Comparison of ENCODE assay signal across 19 mouse cellular contexts in genomic region chr5:102498747-102499146, GRCm38 (mm10). TPM values are rescaled to one million over a fixed set of nuclear protein-coding genes. Genes with fewer than 3 reads are reported as not detected.
A peak's percentile ranks its signal among the peaks of the same experiment; 100 is the strongest.
DNase-seq lines count a peak whose midpoint lies in the region; ATAC-seq and TF ChIP-seq lines count a peak whose summit lies in the region.
"Had no signal": no experiment of that assay in that cellular context is flagged by ENCODE, and none has a peak within 500 bp of the region (broad histone marks: within the 10 kb centered on the region; RNA-seq: fewer than 3 reads in every experiment).

No protein-coding gene starts in this region.

- no peak for TF ChIP-seq POLR2A in lung, adult 2 months (IDR thresholded peaks at IDR 0.05; ENCODE audit: borderline replicate concordance, extremely low read depth, low read depth, low read length)

- no peak for TF ChIP-seq EP300 in lung, postnatal 0 days (IDR thresholded peaks at IDR 0.05)

- no peak overlapping the region for H3K4me2 ChIP-seq in heart, embryonic 11.5 days
- H3K4me2 ChIP-seq in lung, postnatal 0 days (replicated peaks; ENCODE audit: low read depth, low read length) = no peak overlapping the region
- H3K4me2 ChIP-seq: embryonic facial prominence, embryonic 15.5 days; forebrain, embryonic 12.5 days; limb, embryonic 12.5 days; neural tube, embryonic 13.5 days had no signal

- DNase-seq in heart, adult 18-20 months = peak; percentile 7 to 52
- DNase-seq in lung, postnatal 0 days (ENCODE audit: low spot score) = peak; percentile 37
- DNase-seq in lung, adult 2 months = no peak
- peak; percentile 61 for DNase-seq in lung, postnatal 36 days
- DNase-seq in skeletal muscle tissue, adult 2 months (ENCODE audit: low read depth, low spot score) = peak; percentile 35
- DNase-seq in adrenal gland, adult (ENCODE audit: inconsistent age in 2 of 2, low spot score in 1 of 2) = no peak
- DNase-seq: adrenal gland, postnatal 36 days; cerebellum, adult 11-12 months; right cerebral cortex, postnatal 4 days; thymus, postnatal 4 days had no signal

- no peaks in the 10 kb centered on the region for H3K36me3 ChIP-seq in heart, embryonic 11.5 days (ENCODE audit: control insufficient read depth, insufficient read depth, low read length)
- no peaks in the 10 kb centered on the region for H3K36me3 ChIP-seq in lung, postnatal 0 days (ENCODE audit: insufficient read depth, low read length)
- H3K36me3 ChIP-seq: embryonic facial prominence, embryonic 15.5 days; forebrain, embryonic 12.5 days; heart, embryonic 10.5 days; limb, embryonic 12.5 days; neural tube, embryonic 13.5 days had no signal

- TF ChIP-seq CTCF in lung, postnatal 0 days (IDR thresholded peaks at IDR 0.05) = no peak
- no peak for TF ChIP-seq CTCF in lung, adult 2 months (IDR thresholded peaks at IDR 0.05; ENCODE audit: insufficient read depth, low read length)

- H3K9ac ChIP-seq in heart, embryonic 11.5 days (ENCODE audit: low read depth, low read length) = no peak overlapping the region
- no peak overlapping the region for H3K9ac ChIP-seq in lung, postnatal 0 days (replicated peaks; ENCODE audit: low read depth)
- H3K9ac ChIP-seq: embryonic facial prominence, embryonic 15.5 days; forebrain, embryonic 12.5 days; limb, embryonic 12.5 days; neural tube, embryonic 13.5 days had no signal

- H3K4me1 ChIP-seq in heart, embryonic 11.5 days (ENCODE audit: control insufficient read depth, insufficient read depth, low read length) = no peaks in the 10 kb centered on the region
- H3K4me1 ChIP-seq in lung, postnatal 0 days (ENCODE audit: insufficient read depth, low read depth, low read length) = no peaks in the 10 kb centered on the region
- H3K4me1 ChIP-seq in lung, adult 2 months (ENCODE audit: control insufficient read depth, insufficient read depth, low read length) = peaks cover under 1% of the 10 kb centered on the region; the same call in 1 of the 2 replicates
- H3K4me1 ChIP-seq: embryonic facial prominence, embryonic 15.5 days; forebrain, embryonic 12.5 days; heart, embryonic 10.5 days; neural tube, embryonic 13.5 days had no signal

- WGBS in heart, embryonic 11.5 days (ENCODE audit: insufficient replicate concordance) = 82% methylated on average over 5 of the region's 5 CpGs
- 73% methylated on average over 5 of the region's 5 CpGs for WGBS in lung, postnatal 0 days
- 65% methylated on average over 5 of the region's 5 CpGs for WGBS in lung, adult 2 months

- H3K4me3 ChIP-seq in heart, embryonic 11.5 days (ENCODE audit: low read depth, low read length) = no peak overlapping the region
- H3K4me3 ChIP-seq in lung, postnatal 0 days (ENCODE audit: low read depth, low read length) = no peak overlapping the region
- H3K4me3 ChIP-seq in lung, adult 2 months (replicated peaks; ENCODE audit: extremely low read depth, low read depth, low read length) = no peak overlapping the region
- H3K4me3 ChIP-seq: embryonic facial prominence, embryonic 15.5 days; forebrain, embryonic 12.5 days; heart, embryonic 10.5 days; limb, embryonic 12.5 days; neural tube, embryonic 13.5 days had no signal

- no peaks in the 10 kb centered on the region for H3K27me3 ChIP-seq in heart, embryonic 11.5 days (ENCODE audit: control insufficient read depth, insufficient read depth, low read length)
- H3K27me3 ChIP-seq in lung, postnatal 0 days (replicated peaks; ENCODE audit: insufficient read depth, low read length) = no peaks in the 10 kb centered on the region
- H3K27me3 ChIP-seq: embryonic facial prominence, embryonic 15.5 days; forebrain, embryonic 12.5 days; limb, embryonic 12.5 days; neural tube, embryonic 13.5 days had no signal

- no peak for ATAC-seq in heart, embryonic 11.5 days (replicated peaks; ENCODE audit: insufficient number of reproducible peaks, low FRiP score, low TSS enrichment)
- no peak for ATAC-seq in lung, postnatal 0 days
- ATAC-seq in frontal cortex, adult (ENCODE audit: low TSS enrichment) = no peak
- ATAC-seq: activated CD4-positive, CD25-positive, alpha-beta regulatory T cell, adult 4 months had no signal

- H3K27ac ChIP-seq in heart, embryonic 11.5 days (ENCODE audit: low read depth, low read length) = no peak overlapping the region
- H3K27ac ChIP-seq in lung, postnatal 0 days (ENCODE audit: low read length) = no peak overlapping the region
- H3K27ac ChIP-seq: embryonic facial prominence, embryonic 15.5 days; forebrain, embryonic 12.5 days; heart, embryonic 10.5 days; limb, embryonic 12.5 days; neural tube, embryonic 13.5 days; stomach, postnatal 0 days had no signal

- no peaks in the 10 kb centered on the region for H3K9me3 ChIP-seq in heart, embryonic 11.5 days (replicated peaks; ENCODE audit: control insufficient read depth, low read length)
- H3K9me3 ChIP-seq in lung, postnatal 0 days (ENCODE audit: low read length) = no peaks in the 10 kb centered on the region
- H3K9me3 ChIP-seq: embryonic facial prominence, embryonic 15.5 days; forebrain, embryonic 12.5 days; heart, embryonic 10.5 days; limb, embryonic 12.5 days; neural tube, embryonic 13.5 days had no signal

RNA-seq across cellular contexts. Expression of gene Arhgap24, which starts 17.6 kb away (rescaled TPM):
- 10 to 100 TPM; 19.4 to 19.8 TPM for total RNA-seq in heart, adult 18-20 months (2021)
- 6.2 and 8.7 TPM in 2 replicates for polyA plus RNA-seq in heart, embryonic 11.5 days (2014; fragmentation: Nextera tagmentation; extraction: Ambion mirVana)
- polyA plus RNA-seq in lung, postnatal 0 days (2015; fragmentation: Nextera tagmentation; extraction: Ambion mirVana) = 26.3 and 28.2 TPM in 2 replicates
- 9.1 and 12.1 TPM in 2 replicates for polyA plus RNA-seq in lung, adult 2 months (2012; rRNA removed)

Comparison
In these comparisons a context has a peak if more than half of its experiments do, and no peak if none do; other contexts are left out.
1. DNase-seq: peak in heart, adult 18-20 months (2 of 2), lung, postnatal 0 days (single experiment), lung, postnatal 36 days (single experiment) and skeletal muscle tissue, adult 2 months (single experiment); none in lung, adult 2 months (single experiment) and adrenal gland, adult (0 of 2).